Mouse (Mus musculus): ENCODE results near the gene Parm1. TPM values are rescaled to one million over a fixed set of nuclear protein-coding genes. Genes with fewer than 3 reads are reported as not detected.

Parm1 gene
- polyA plus RNA-seq, 1 experiment from 2014 or later: 26.8 TPM

GRCm38 (mm10) chr5:91586206-91586605 lies 68.8 kb downstream of the Parm1 start:
- no peaks in the 10 kb centered on the region for H3K27me3 ChIP-seq
- no peak for ATAC-seq (ENCODE audit: low FRiP score, low read depth)
- H3K4me1 ChIP-seq: no peaks in the 10 kb centered on the region
- no peak overlapping the region for H3K4me3 ChIP-seq
- no peaks in the 10 kb centered on the region for H3K9me3 ChIP-seq
- H3K36me3 ChIP-seq: no peaks in the 10 kb centered on the region
- no peak overlapping the region for H3K4me2 ChIP-seq (replicated peaks)
- 72% methylated on average over 3 of the region's 3 CpGs for WGBS
- no peak overlapping the region for H3K9ac ChIP-seq
- H3K27ac ChIP-seq: no peak overlapping the region

- no peak for ATAC-seq (ENCODE audit: low FRiP score, low read depth)
- Histone ChIP-seq H3K4me1 (0 out of 2 replicates have a peak, but pooled peaks cover 9% of the 10 kb centered on the region), H3K9ac (no peak overlapping the region), H3K27ac (no peak overlapping the region), H3K4me3 (no peak overlapping the region), H3K9me3 (no peaks in the 10 kb centered on the region), H3K36me3 (peaks cover 5% of the 10 kb centered on the region; the same call in 1 of the 2 replicates), H3K4me2 (replicated peaks) (no peak overlapping the region), H3K27me3 (no peaks in the 10 kb centered on the region; the same call in 1 of the 2 replicates)
- WGBS: 97% methylated on average over 5 of the region's 5 CpGs
These were observed 76.7 kb downstream of the Parm1 start for GRCm38 (mm10) chr5:91594083-91594482.

- Histone ChIP-seq H3K27ac (no peak overlapping the region), H3K4me2 (replicated peaks) (no peak overlapping the region), H3K27me3 (no peaks in the 10 kb centered on the region; the same call in 1 of the 2 replicates), H3K4me3 (no peak overlapping the region), H3K9ac (no peak overlapping the region), H3K4me1 (0 out of 2 replicates have a peak, but pooled peaks cover 9% of the 10 kb centered on the region), H3K36me3 (peaks cover 5% of the 10 kb centered on the region; the same call in 1 of the 2 replicates), H3K9me3 (no peaks in the 10 kb centered on the region)
- peak; percentile 45; the same call in 1 of the 2 replicates for ATAC-seq (ENCODE audit: low FRiP score, low read depth)
- WGBS: 13% methylated on average over 5 of the region's 5 CpGs
These were observed 79.8 kb downstream of the Parm1 start for GRCm38 (mm10) chr5:91597216-91597615.

GRCm38 (mm10) chr5:91599801-91600200 lies 82.4 kb downstream of the Parm1 start:
- Histone ChIP-seq H3K9ac (no peak overlapping the region), H3K4me2 (replicated peaks) (no peak overlapping the region), H3K36me3 (no peaks in the 10 kb centered on the region), H3K27me3 (no peaks in the 10 kb centered on the region; the same call in 1 of the 2 replicates), H3K9me3 (no peaks in the 10 kb centered on the region), H3K4me3 (no peak overlapping the region), H3K4me1 (peaks cover 27% of the 10 kb centered on the region), H3K27ac (no peak overlapping the region)
- 37% methylated on average over 7 of the region's 7 CpGs for WGBS
- ATAC-seq (ENCODE audit: low FRiP score, low read depth): peak; percentile 44; the same call in 1 of the 2 replicates

GRCm38 (mm10) chr5:91603347-91603746 lies 85.9 kb downstream of the Parm1 start:
- Histone ChIP-seq H3K27me3 (no peaks in the 10 kb centered on the region), H3K9me3 (no peaks in the 10 kb centered on the region), H3K27ac (no peak overlapping the region), H3K4me2 (replicated peaks) (peak overlapping the region; percentile 30; the same call in 1 of the 2 replicates), H3K4me3 (no peak overlapping the region), H3K36me3 (no peaks in the 10 kb centered on the region), H3K4me1 (peaks cover 18% of the 10 kb centered on the region), H3K9ac (no peak overlapping the region)
- no peak for ATAC-seq (ENCODE audit: low FRiP score, low read depth)
- 50% methylated on average over 7 of the region's 7 CpGs for WGBS

GRCm38 (mm10) chr5:91603787-91604439 lies 86.5 kb downstream of the Parm1 start:
- peak overlapping the region; percentile 30 for H3K4me2 ChIP-seq (replicated peaks)
- no peaks in the 10 kb centered on the region for H3K36me3 ChIP-seq
- no peak overlapping the region for H3K9ac ChIP-seq
- WGBS: 40% methylated on average over 12 of the region's 12 CpGs
- no peaks in the 10 kb centered on the region for H3K9me3 ChIP-seq
- H3K4me3 ChIP-seq: no peak overlapping the region
- ATAC-seq (ENCODE audit: low FRiP score, low read depth): 0 out of 2 replicates have a peak, but pooled peaks have one; percentile 48
- H3K4me1 ChIP-seq: peaks cover 18% of the 10 kb centered on the region
- no peaks in the 10 kb centered on the region for H3K27me3 ChIP-seq
- no peak overlapping the region for H3K27ac ChIP-seq

GRCm38 (mm10) chr5:91607234-91607633 lies 89.8 kb downstream of the Parm1 start:
- Histone ChIP-seq H3K4me2 (replicated peaks) (no peak overlapping the region), H3K4me3 (no peak overlapping the region), H3K36me3 (no peaks in the 10 kb centered on the region), H3K9me3 (no peaks in the 10 kb centered on the region), H3K27ac (no peak overlapping the region), H3K4me1 (peaks cover 18% of the 10 kb centered on the region), H3K9ac (no peak overlapping the region), H3K27me3 (no peaks in the 10 kb centered on the region)
- no peak for ATAC-seq (ENCODE audit: low FRiP score, low read depth)
- 91% methylated on average over 2 of the region's 2 CpGs for WGBS

GRCm38 (mm10) chr5:91607841-91608240 lies 90.4 kb downstream of the Parm1 start:
- no peak overlapping the region for H3K4me2 ChIP-seq (replicated peaks)
- no peak overlapping the region for H3K9ac ChIP-seq
- H3K4me3 ChIP-seq: no peak overlapping the region
- H3K27ac ChIP-seq: no peak overlapping the region
- no peaks in the 10 kb centered on the region for H3K27me3 ChIP-seq
- H3K9me3 ChIP-seq: no peaks in the 10 kb centered on the region
- no peaks in the 10 kb centered on the region for H3K36me3 ChIP-seq
- WGBS: 89% methylated on average over 7 of the region's 7 CpGs
- H3K4me1 ChIP-seq: peaks cover 16% of the 10 kb centered on the region
- ATAC-seq (ENCODE audit: low FRiP score, low read depth): no peak

GRCm38 (mm10) chr5:91609041-91609440 lies 91.6 kb downstream of the Parm1 start:
- peaks cover 4% of the 10 kb centered on the region for H3K4me1 ChIP-seq
- 56% methylated on average over 4 of the region's 4 CpGs for WGBS
- H3K36me3 ChIP-seq: no peaks in the 10 kb centered on the region
- H3K9me3 ChIP-seq: no peaks in the 10 kb centered on the region
- H3K4me2 ChIP-seq (replicated peaks): no peak overlapping the region
- no peak for ATAC-seq (ENCODE audit: low FRiP score, low read depth)
- no peak overlapping the region for H3K4me3 ChIP-seq
- H3K27me3 ChIP-seq: no peaks in the 10 kb centered on the region
- H3K27ac ChIP-seq: no peak overlapping the region
- H3K9ac ChIP-seq: no peak overlapping the region

- H3K4me2 ChIP-seq (replicated peaks): no peak overlapping the region
- no peak overlapping the region for H3K27ac ChIP-seq
- H3K4me3 ChIP-seq: no peak overlapping the region
- H3K4me1 ChIP-seq: no peaks in the 10 kb centered on the region; the same call in none of the 2 replicates
- no peak overlapping the region for H3K9ac ChIP-seq
- no peaks in the 10 kb centered on the region for H3K9me3 ChIP-seq
- WGBS: 60% methylated on average over 3 of the region's 3 CpGs
- no peaks in the 10 kb centered on the region for H3K36me3 ChIP-seq
- ATAC-seq (ENCODE audit: low FRiP score, low read depth): no peak
- no peaks in the 10 kb centered on the region for H3K27me3 ChIP-seq
These were observed 92.3 kb downstream of the Parm1 start for GRCm38 (mm10) chr5:91609511-91610300.

GRCm38 (mm10) chr5:91610499-91610898 lies 93.1 kb downstream of the Parm1 start:
- Histone ChIP-seq H3K9ac (no peak overlapping the region), H3K4me2 (replicated peaks) (no peak overlapping the region)
- 83% methylated on average over 2 of the region's 2 CpGs for WGBS

GRCm38 (mm10) chr5:91611589-91611988 lies 94.2 kb downstream of the Parm1 start:
- Histone ChIP-seq H3K4me3 (no peak overlapping the region), H3K4me1 (no peaks in the 10 kb centered on the region; the same call in none of the 2 replicates), H3K9me3 (no peaks in the 10 kb centered on the region), H3K4me2 (replicated peaks) (no peak overlapping the region), H3K27ac (no peak overlapping the region), H3K36me3 (no peaks in the 10 kb centered on the region), H3K27me3 (no peaks in the 10 kb centered on the region), H3K9ac (no peak overlapping the region)
- WGBS: 84% methylated on average over 3 of the region's 3 CpGs
- no peak for ATAC-seq (ENCODE audit: low FRiP score, low read depth)

More at GRCm38 (mm10) chr5:91610499-91610898, 93.1 kb downstream of the Parm1 start:
- H3K36me3 ChIP-seq: no peaks in the 10 kb centered on the region
- H3K4me3 ChIP-seq: no peak overlapping the region
- no peak overlapping the region for H3K27ac ChIP-seq
- no peaks in the 10 kb centered on the region for H3K27me3 ChIP-seq
- no peak for ATAC-seq (ENCODE audit: low FRiP score, low read depth)
- H3K4me1 ChIP-seq: no peaks in the 10 kb centered on the region; the same call in none of the 2 replicates
- H3K9me3 ChIP-seq: no peaks in the 10 kb centered on the region

Data from limb, embryonic 13.5 days (tissue).